Mouse (Mus musculus) stomach, embryonic 14.5 days (tissue): ENCODE results near the gene Dagla. TPM values are rescaled to one million over a fixed set of nuclear protein-coding genes. Genes with fewer than 3 reads are reported as not detected.

Experiments used
- ATAC-seq: fragments of 200-750 bp; cut with Nextera tagmentation; 2 replicates; pipeline ENCODE4 v1.8.0; 2017; ENCODE audit warnings: low read depth, moderate TSS enrichment; ENCODE audit not compliant: insufficient number of reproducible peaks, insufficient read depth, low FRiP score
- H3K27ac ChIP-seq: fragments of 300-500 bp; sonication (generic); 2 replicates; pipeline ENCODE4 v1.5.1; 2014; ENCODE audit warnings: mild to moderate bottlenecking, low read length, moderate library complexity, mixed read lengths
- H3K27me3 ChIP-seq: fragments of 300-500 bp; sonication (generic); 2 replicates; pipeline ENCODE4 v1.6.1; 2014; ENCODE audit warnings: low read length, control low read depth, mixed read lengths; ENCODE audit not compliant: control insufficient read depth, insufficient read depth
- H3K36me3 ChIP-seq: fragments of 300-500 bp; sonication (generic); 2 replicates; pipeline ENCODE4 v1.6.1; 2014; ENCODE audit warnings: mild to moderate bottlenecking, control low read depth, low read length, moderate library complexity, mixed read lengths; ENCODE audit not compliant: control insufficient read depth, insufficient read depth
- H3K4me1 ChIP-seq: fragments of 300-500 bp; sonication (generic); 2 replicates; pipeline ENCODE4 v1.6.1; 2014; ENCODE audit warnings: low read length, control low read depth, mixed read lengths; ENCODE audit not compliant: control insufficient read depth, insufficient read depth
- H3K4me2 ChIP-seq: fragments of 300-500 bp; sonication (generic); replicated peaks from 2 replicates; pipeline ENCODE4 v1.6.1; 2014; ENCODE audit warnings: low read depth, low read length, control low read depth
- H3K4me3 ChIP-seq: fragments of 300-500 bp; sonication (generic); 2 replicates; pipeline ENCODE4 v1.5.1; 2014; ENCODE audit warnings: low read depth, low read length, control low read depth
- H3K9ac ChIP-seq: fragments of 300-500 bp; sonication (generic); replicated peaks from 2 replicates; pipeline ENCODE4 v1.6.1; 2014; ENCODE audit warnings: low read depth, mild to moderate bottlenecking, control low read depth, low read length, moderate library complexity, mixed read lengths
- H3K9me3 ChIP-seq: fragments of 300-500 bp; sonication (generic); 2 replicates; pipeline ENCODE4 v1.6.1; 2016; ENCODE audit warnings: low read depth, low read length, control low read depth; ENCODE audit not compliant: control insufficient read depth
- WGBS: fragments of 180-500 bp; shearing (Covaris S2); extraction: QIAGEN DNeasy Blood & Tissue Kit; methylation state at CpG from one replicate; pipeline ENCODE4 v1.1.7; 2014; 5-methylcytosine and 5-hydroxymethylcytosine counted together
- polyA plus RNA-seq: library from polyadenylated mRNA; unstranded; fragments of >200 nt; fragmentation: Nextera tagmentation; extraction: Ambion mirVana; gene quantifications from 2 replicates; pipeline ENCODE4 v1.2.1, GENCODE M21; 2014

Dagla gene
- 2.9 and 3.5 TPM in 2 replicates for polyA plus RNA-seq

DNA sequence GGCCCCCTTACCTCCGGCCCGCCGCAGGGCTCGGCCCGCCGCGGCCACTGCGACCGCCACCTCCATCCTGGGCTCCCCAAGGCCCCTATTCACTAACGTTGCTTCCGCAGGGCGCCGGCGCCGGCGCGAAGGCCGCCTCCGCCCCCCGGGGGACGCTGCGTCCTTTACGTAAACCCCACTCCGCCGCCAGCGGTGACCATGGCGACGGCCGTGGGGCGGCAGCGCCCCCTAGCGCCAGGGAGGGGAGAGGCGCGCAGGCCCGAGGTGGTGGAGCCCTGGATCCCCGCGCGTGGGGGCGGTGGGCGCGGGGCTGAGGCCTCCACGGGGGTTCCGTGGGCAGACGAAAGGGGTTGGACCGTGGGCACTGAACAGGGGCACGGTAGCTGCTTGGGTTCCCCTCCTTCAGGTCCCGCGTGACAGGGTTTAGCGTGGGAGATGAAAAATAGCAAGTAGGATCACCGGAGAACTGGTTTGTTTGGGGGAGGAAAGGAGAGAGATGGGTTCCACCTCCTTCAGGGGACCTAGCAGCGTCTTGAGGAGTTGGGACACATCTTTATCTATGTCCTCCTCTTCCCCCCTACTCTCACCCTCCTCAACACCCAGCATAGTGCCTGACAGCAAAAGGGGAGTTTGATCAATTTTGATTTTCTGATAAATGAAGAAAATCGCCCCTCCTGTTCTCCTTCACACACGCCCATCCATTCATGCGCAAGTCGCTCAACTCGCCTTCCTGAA, at the start of gene Dagla:
Gene Dagla, minus strand, starts transcription at position 68 of the 735 bp plus-strand sequence.
- H3K27ac ChIP-seq, result no peak within 1 kb of the TSS
- H3K4me3 ChIP-seq, result peak within 1 kb of the TSS; percentile 70
- WGBS, result 6% methylated on average over 55 of the region's 56 CpGs
- peaks cover 18% of the 10 kb centered on the region for H3K4me1 ChIP-seq
- H3K27me3 ChIP-seq, result no peaks in the 10 kb centered on the region
- peak within 1 kb of the TSS; percentile 96 for H3K4me2 ChIP-seq
- peak; percentile 76 for ATAC-seq
- no peaks in the 10 kb centered on the region for H3K9me3 ChIP-seq
- H3K36me3 ChIP-seq, result no peaks in the 10 kb centered on the region
- H3K9ac ChIP-seq, result peak within 1 kb of the TSS; percentile 56

GRCm38 (mm10) chr19:10352218-10352617, 47.5 kb upstream of the Dagla start:
- H3K27ac ChIP-seq, result no peak overlapping the region
- H3K9ac ChIP-seq, result no peak overlapping the region
- no peaks in the 10 kb centered on the region for H3K9me3 ChIP-seq
- H3K4me2 ChIP-seq, result no peak overlapping the region
- no peak for ATAC-seq
- no peak overlapping the region for H3K4me3 ChIP-seq
- H3K36me3 ChIP-seq, result no peaks in the 10 kb centered on the region
- H3K4me1 ChIP-seq, result no peaks in the 10 kb centered on the region
- no peaks in the 10 kb centered on the region for H3K27me3 ChIP-seq
- WGBS, result 88% methylated on average over 7 of the region's 7 CpGs

GRCm38 (mm10) chr19:10347628-10348273, 43.1 kb upstream of the Dagla start:
- Histone ChIP-seq H3K9ac (no peak overlapping the region), H3K27me3 (no peaks in the 10 kb centered on the region), H3K4me1 (no peaks in the 10 kb centered on the region), H3K4me3 (no peak overlapping the region), H3K4me2 (no peak overlapping the region), H3K27ac (no peak overlapping the region), H3K9me3 (no peaks in the 10 kb centered on the region), H3K36me3 (no peaks in the 10 kb centered on the region)
- 60% methylated on average over 5 of the region's 5 CpGs for WGBS
- ATAC-seq, result no peak

- Histone ChIP-seq H3K9ac (no peak overlapping the region), H3K4me1 (0 out of 2 replicates have a peak, but pooled peaks cover 3% of the 10 kb centered on the region), H3K36me3 (no peaks in the 10 kb centered on the region), H3K27me3 (no peaks in the 10 kb centered on the region), H3K27ac (no peak overlapping the region), H3K4me3 (no peak overlapping the region), H3K9me3 (no peaks in the 10 kb centered on the region), H3K4me2 (no peak overlapping the region)
- 31% methylated on average over 12 of the region's 12 CpGs for WGBS
- ATAC-seq, result no peak; the same call in 1 of the 2 replicates
These were observed 41.0 kb upstream of the Dagla start for GRCm38 (mm10) chr19:10345696-10346095.

DNA sequence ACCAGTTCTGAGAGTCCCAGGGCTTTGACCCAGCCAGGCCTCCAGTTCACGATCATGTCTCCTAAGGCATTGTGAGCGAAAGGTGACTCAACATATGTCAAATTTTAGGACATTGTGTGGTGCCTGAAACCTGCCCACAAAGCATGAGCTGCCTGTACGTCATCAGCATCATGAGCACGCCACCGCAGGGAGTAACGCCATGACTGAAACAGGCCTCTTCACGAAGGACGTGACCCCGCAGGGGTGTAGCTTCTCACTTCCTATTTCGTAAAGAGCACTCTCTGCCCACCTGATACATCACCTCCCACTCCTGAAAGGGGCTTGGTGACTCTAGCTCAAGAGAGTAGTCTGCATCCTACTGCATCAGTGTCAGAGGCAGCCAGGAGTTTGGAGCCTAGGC, 39.2 kb upstream of the Dagla start:
- no peak overlapping the region for H3K4me2 ChIP-seq
- H3K9ac ChIP-seq, result no peak overlapping the region
- ATAC-seq, result no peak
- H3K4me3 ChIP-seq, result no peak overlapping the region
- no peak overlapping the region for H3K27ac ChIP-seq
- 76% methylated on average over 10 of the region's 10 CpGs for WGBS
- no peaks in the 10 kb centered on the region for H3K27me3 ChIP-seq
- 0 out of 2 replicates have a peak, but pooled peaks cover 3% of the 10 kb centered on the region for H3K4me1 ChIP-seq
- H3K9me3 ChIP-seq, result no peaks in the 10 kb centered on the region
- no peaks in the 10 kb centered on the region for H3K36me3 ChIP-seq

- H3K9me3 ChIP-seq, result no peaks in the 10 kb centered on the region
- H3K9ac ChIP-seq, result no peak overlapping the region
- 0 out of 2 replicates have a peak, but pooled peaks cover 3% of the 10 kb centered on the region for H3K4me1 ChIP-seq
- H3K4me2 ChIP-seq, result no peak overlapping the region
- 54% methylated on average over 12 of the region's 12 CpGs for WGBS
- H3K27ac ChIP-seq, result no peak overlapping the region
- H3K4me3 ChIP-seq, result no peak overlapping the region
- no peak for ATAC-seq
- H3K36me3 ChIP-seq, result no peaks in the 10 kb centered on the region
- H3K27me3 ChIP-seq, result no peaks in the 10 kb centered on the region
These were observed 37.3 kb upstream of the Dagla start for GRCm38 (mm10) chr19:10341817-10342439.

- Histone ChIP-seq H3K4me2 (no peak overlapping the region), H3K4me3 (no peak overlapping the region), H3K27me3 (no peaks in the 10 kb centered on the region), H3K36me3 (no peaks in the 10 kb centered on the region), H3K9ac (no peak overlapping the region), H3K4me1 (0 out of 2 replicates have a peak, but pooled peaks cover 3% of the 10 kb centered on the region), H3K9me3 (no peaks in the 10 kb centered on the region), H3K27ac (no peak overlapping the region)
- 21% methylated on average over 11 of the region's 11 CpGs for WGBS
- no peak for ATAC-seq
These were observed 36.5 kb upstream of the Dagla start for GRCm38 (mm10) chr19:10341152-10341551.

DNA sequence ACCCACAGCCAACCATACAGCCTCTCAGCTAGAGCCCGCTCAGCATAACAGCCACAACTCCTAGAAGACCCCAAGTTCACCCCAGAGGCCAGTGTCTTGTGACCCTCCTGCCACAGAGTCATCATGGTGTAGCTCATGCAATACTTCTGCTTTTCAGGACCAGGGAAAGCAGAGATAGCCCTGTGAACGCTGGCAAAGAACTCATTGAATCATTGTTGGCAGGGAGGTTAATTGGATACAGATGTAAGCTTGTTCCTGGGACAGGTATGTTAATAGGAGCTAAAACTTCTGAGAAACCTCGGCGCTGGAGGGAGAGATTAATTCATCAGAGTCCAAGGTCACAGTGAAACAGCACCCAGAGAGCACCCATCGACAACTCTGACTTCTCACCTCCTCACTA, 36.0 kb upstream of the Dagla start:
- no peaks in the 10 kb centered on the region for H3K36me3 ChIP-seq
- H3K27ac ChIP-seq, result no peak overlapping the region
- no peak for ATAC-seq
- H3K9me3 ChIP-seq, result no peaks in the 10 kb centered on the region
- no peak overlapping the region for H3K9ac ChIP-seq
- H3K4me3 ChIP-seq, result no peak overlapping the region
- 29% methylated on average over 5 of the region's 5 CpGs for WGBS
- no peaks in the 10 kb centered on the region for H3K27me3 ChIP-seq
- H3K4me1 ChIP-seq, result 0 out of 2 replicates have a peak, but pooled peaks cover 3% of the 10 kb centered on the region
- H3K4me2 ChIP-seq, result no peak overlapping the region
